Mouse (Mus musculus): Measurements from ENCODE around the gene Adarb1.
"Not testable (repeated sequence)": the region's sequence is repeated elsewhere in the genome, so short reads cannot be mapped to it uniquely, and the experiment has no call there.

The Adarb1 gene

GRCm38 (mm10) chr10:77321611-77322010, 96.5 kb downstream of the Adarb1 start:
- no peak for DNase-seq (ENCODE audit: extremely low read depth, low read depth, low spot score)

GRCm38 (mm10) chr10:77321001-77321400, 97.1 kb downstream of the Adarb1 start:
- DNase-seq (ENCODE audit: extremely low read depth, low read depth, low spot score), result no peak

GRCm38 (mm10) chr10:77315682-77316081, 102.4 kb downstream of the Adarb1 start:
- no peak for DNase-seq (ENCODE audit: extremely low read depth, low read depth, low spot score)

- no peak for DNase-seq (ENCODE audit: extremely low read depth, low read depth, low spot score)
These were observed 103.3 kb downstream of the Adarb1 start for GRCm38 (mm10) chr10:77314711-77315266.

GRCm38 (mm10) chr10:77308978-77309377, 109.1 kb downstream of the Adarb1 start:
- DNase-seq (ENCODE audit: extremely low read depth, low read depth, low spot score), result no peak

GRCm38 (mm10) chr10:77305766-77306165, 112.3 kb downstream of the Adarb1 start:
- DNase-seq (ENCODE audit: extremely low read depth, low read depth, low spot score), result no peak

GRCm38 (mm10) chr10:77304840-77305533, 113.1 kb downstream of the Adarb1 start:
- DNase-seq (ENCODE audit: extremely low read depth, low read depth, low spot score), result no peak

- DNase-seq (ENCODE audit: extremely low read depth, low read depth, low spot score), result no peak
These were observed 113.7 kb downstream of the Adarb1 start for GRCm38 (mm10) chr10:77304362-77304761.

- no peak for DNase-seq (ENCODE audit: extremely low read depth, low read depth, low spot score)
These were observed 117.2 kb downstream of the Adarb1 start for GRCm38 (mm10) chr10:77300934-77301297.

- no peak for DNase-seq (ENCODE audit: extremely low read depth, low read depth, low spot score)
These were observed 117.7 kb downstream of the Adarb1 start for GRCm38 (mm10) chr10:77300237-77300933.

- DNase-seq (ENCODE audit: extremely low read depth, low read depth, low spot score), result no peak
These were observed 118.9 kb downstream of the Adarb1 start for GRCm38 (mm10) chr10:77299194-77299593.

- no peak for DNase-seq (ENCODE audit: extremely low read depth, low read depth, low spot score)
These were observed 119.4 kb downstream of the Adarb1 start for GRCm38 (mm10) chr10:77298621-77299020.

- DNase-seq (ENCODE audit: extremely low read depth, low read depth, low spot score), result no peak
These were observed 123.4 kb downstream of the Adarb1 start for GRCm38 (mm10) chr10:77294691-77295090.

GRCm38 (mm10) chr10:77290624-77291366, 127.3 kb downstream of the Adarb1 start:
- DNase-seq (ENCODE audit: extremely low read depth, low read depth, low spot score), result no peak

GRCm38 (mm10) chr10:77289559-77289958, 128.5 kb downstream of the Adarb1 start:
- no peak for DNase-seq (ENCODE audit: extremely low read depth, low read depth, low spot score)

- DNase-seq (ENCODE audit: extremely low read depth, low read depth, low spot score), result no peak
These were observed 129.4 kb downstream of the Adarb1 start for GRCm38 (mm10) chr10:77288639-77289195.

- DNase-seq (ENCODE audit: extremely low read depth, low read depth, low spot score), result no peak
These were observed 130.4 kb downstream of the Adarb1 start for GRCm38 (mm10) chr10:77287626-77288025.

GRCm38 (mm10) chr10:77284832-77285231, 133.2 kb downstream of the Adarb1 start:
- DNase-seq (ENCODE audit: extremely low read depth, low read depth, low spot score), result no peak

- DNase-seq (ENCODE audit: extremely low read depth, low read depth, low spot score), result no peak
These were observed 135.2 kb downstream of the Adarb1 start for GRCm38 (mm10) chr10:77282822-77283221.

- not testable (repeated sequence) for DNase-seq (ENCODE audit: extremely low read depth, low read depth, low spot score)
These were observed 136.0 kb downstream of the Adarb1 start for GRCm38 (mm10) chr10:77282085-77282484.

- no peak for DNase-seq (ENCODE audit: extremely low read depth, low read depth, low spot score)
These were observed 144.3 kb downstream of the Adarb1 start for GRCm38 (mm10) chr10:77273798-77274197.
